Mouse (Mus musculus) myocyte (in vitro differentiated cells): ENCODE measurements around the gene Bard1.

Experiments
- CEBPB ChIP-seq: IDR thresholded peaks from 2 replicates; pipeline ENCODE4 v1.6.1; 2011; ENCODE audit warnings: mild to moderate bottlenecking, moderate library complexity; ENCODE audit not compliant: poor library complexity, insufficient read depth, severe bottlenecking
- MAX ChIP-seq: IDR thresholded peaks from one replicate; pipeline ENCODE4 v1.6.1; 2011; ENCODE audit warnings: low read depth, mild to moderate bottlenecking, control low read depth
- MYOD1 ChIP-seq, 3 experiments: IDR thresholded peaks; one replicate each; pipeline ENCODE4 v1.6.1; 2011; ENCODE audit warnings: control low read depth in 2 of 3, low read depth in 2 of 3, mild to moderate bottlenecking in 2 of 3, moderate library complexity in 1 of 3; ENCODE audit not compliant: insufficient read length in 2 of 3, control insufficient read depth in 1 of 3
- POLR2A ChIP-seq: IDR thresholded peaks from one replicate; pipeline ENCODE4 v1.6.1; 2011; ENCODE audit warnings: low read depth, mild to moderate bottlenecking, control low read depth, moderate library complexity; ENCODE audit not compliant: insufficient read length
- POLR2AphosphoS2 ChIP-seq: IDR thresholded peaks from one replicate; pipeline ENCODE4 v1.6.1; 2011; ENCODE audit warnings: low read depth, control low read depth; ENCODE audit not compliant: insufficient read length
- REST ChIP-seq: IDR thresholded peaks from one replicate; pipeline ENCODE4 v1.6.1; 2011; ENCODE audit warnings: mild to moderate bottlenecking, control low read depth, moderate library complexity; ENCODE audit not compliant: insufficient read depth, insufficient read length
- TCF12 ChIP-seq: IDR thresholded peaks from one replicate; pipeline ENCODE4 v1.6.1; 2011; ENCODE audit warnings: mild to moderate bottlenecking, control low read depth; ENCODE audit not compliant: poor library complexity, insufficient read depth, severe bottlenecking
- TCF3 ChIP-seq: IDR thresholded peaks from one replicate; pipeline ENCODE4 v1.6.1; 2011; ENCODE audit warnings: low read depth, control low read depth; ENCODE audit not compliant: insufficient read length
- USF1 ChIP-seq: IDR thresholded peaks from one replicate; pipeline ENCODE4 v1.6.1; 2011; ENCODE audit warnings: low read depth, mild to moderate bottlenecking, control low read depth, moderate library complexity

- no peak for TF ChIP-seq POLR2A
- TF ChIP-seq CEBPB: no peak
- TF ChIP-seq TCF12: no peak
- TF ChIP-seq POLR2AphosphoS2: no peak
- TF ChIP-seq MYOD1 (IDR thresholded peaks at IDR 0.05; ENCODE audit: control insufficient read depth in 1 of 3, insufficient read length in 2 of 3, low read depth in 2 of 3): no peak
- TF ChIP-seq USF1: no peak
- TF ChIP-seq MAX: no peak
- TF ChIP-seq TCF3: no peak
- TF ChIP-seq REST: no peak
Observed at GRCm38 (mm10) chr1:71105724-71106123, 2.8 kb upstream of the Bard1 start.
